Mouse (Mus musculus) lung, postnatal 0 days (tissue): Measurements from ENCODE around the gene Bckdhb.

Source experiments
- CTCF ChIP-seq: IDR thresholded peaks from 2 replicates; pipeline ENCODE4 v1.5.1; 2016; ENCODE audit warnings: antibody characterized with exemption, mild to moderate bottlenecking
- EP300 ChIP-seq: IDR thresholded peaks from 2 replicates; pipeline ENCODE4 v1.6.1; 2016; ENCODE audit warnings: antibody characterized with exemption, mild to moderate bottlenecking, control low read depth

GRCm38 (mm10) chr9:84036046-84036445, 111.1 kb downstream of the Bckdhb start:
- TF ChIP-seq EP300, result no peak
- TF ChIP-seq CTCF, result no peak
